Mouse (Mus musculus): ENCODE data around the gene Vmn1r215.
"Not testable (repeated sequence)": the region's sequence is repeated elsewhere in the genome, so short reads cannot be mapped to it uniquely, and the experiment has no call there.

Vmn1r215 gene

GRCm38 (mm10) chr13:23067725-23068124 lies at the start of gene Vmn1r215:
TSS of gene Vmn1r215 (plus strand) at chr13:23068025.
- no peak for DNase-seq (ENCODE audit: low spot score)

GRCm38 (mm10) chr13:23018158-23018557 lies 49.7 kb upstream of the Vmn1r215 start:
- DNase-seq (ENCODE audit: low spot score) = no peak

- DNase-seq (ENCODE audit: low spot score) = no peak
Measured at GRCm38 (mm10) chr13:23024812-23025211, 43.0 kb upstream of the Vmn1r215 start.

GRCm38 (mm10) chr13:23030118-23030517 lies 37.7 kb upstream of the Vmn1r215 start, which contains the start of gene Vmn1r214:
TSS of gene Vmn1r214 (plus strand) at chr13:23030418.
- no peak for DNase-seq (ENCODE audit: low spot score)

GRCm38 (mm10) chr13:23057778-23058177 lies 10.0 kb upstream of the Vmn1r215 start:
- no peak for DNase-seq (ENCODE audit: low spot score)

- no peak for DNase-seq (ENCODE audit: low spot score)
Measured at GRCm38 (mm10) chr13:23069312-23069711, 1.5 kb downstream of the Vmn1r215 start.

- DNase-seq (ENCODE audit: low spot score) = no peak
Measured at GRCm38 (mm10) chr13:23094386-23094785, 26.6 kb downstream of the Vmn1r215 start.

GRCm38 (mm10) chr13:23118126-23118525 lies 50.3 kb downstream of the Vmn1r215 start, which contains the start of gene Vmn1r217:
TSS of gene Vmn1r217 (minus strand) at chr13:23118226.
- not testable (repeated sequence) for DNase-seq (ENCODE audit: low spot score)

- no peak for DNase-seq (ENCODE audit: low spot score)
Measured at GRCm38 (mm10) chr13:23120611-23121010, 52.8 kb downstream of the Vmn1r215 start.

All from spleen, adult 12 weeks (tissue).